Mouse (Mus musculus) olfactory bulb, adult 2 months (tissue): Measurements from ENCODE around the gene Vezt.

Experiments
- CTCF ChIP-seq: fragments of 200-500 bp; IDR thresholded peaks from 2 replicates; pipeline ENCODE4 v1.5.1; 2012; ENCODE audit warnings: low read depth, mild to moderate bottlenecking, low read length, moderate library complexity; ENCODE audit not compliant: insufficient read depth
- POLR2A ChIP-seq: fragments of 200-500 bp; IDR thresholded peaks from 2 replicates; pipeline ENCODE4 v1.6.1; 2012; ENCODE audit warnings: mild to moderate bottlenecking, low read depth, low read length, moderate library complexity; ENCODE audit not compliant: insufficient read depth

DNA sequence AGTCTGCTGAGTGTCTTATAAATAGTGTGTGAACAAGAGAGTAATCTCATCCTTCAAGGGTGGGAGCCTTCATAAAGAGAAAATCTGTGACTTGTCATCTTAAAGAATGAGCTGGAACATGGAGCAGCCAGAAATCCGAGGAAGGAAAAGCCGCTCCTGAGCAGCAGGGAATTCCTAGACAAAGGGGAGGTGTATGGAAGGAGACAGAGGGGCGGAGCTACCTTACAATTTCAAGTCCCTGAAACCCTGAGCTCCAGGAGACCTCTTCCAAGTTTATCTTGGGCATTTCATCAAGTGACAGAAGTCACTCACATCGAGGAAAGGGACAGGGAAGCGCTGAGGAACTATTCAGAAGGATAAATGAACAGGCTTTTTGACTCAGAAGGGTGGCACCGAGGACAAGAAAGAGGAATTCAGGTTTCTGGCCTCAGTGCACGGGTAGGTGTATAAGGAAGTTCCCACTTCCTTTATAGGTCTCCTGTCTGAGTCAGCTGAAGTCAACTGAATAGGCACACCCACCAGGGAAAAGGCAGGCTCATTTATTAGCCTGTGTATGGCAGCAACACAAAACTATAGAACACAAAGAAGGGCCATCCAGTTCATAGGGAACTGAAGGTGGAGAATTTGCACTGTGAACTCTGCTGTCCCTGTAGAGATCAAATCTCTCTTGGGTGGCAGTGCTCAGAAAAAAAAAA is 46.6 kb upstream of the Vezt start:
- TF ChIP-seq CTCF (no peak), POLR2A (no peak)
